Mouse (Mus musculus) heart, adult 8-10 months (tissue): ENCODE results near the gene Ppp2ca. TPM values are rescaled to one million over a fixed set of nuclear protein-coding genes. Genes with fewer than 3 reads are reported as not detected.

ENCODE experiments used
- DNase-seq: peaks from one replicate; pipeline ENCODE4 v3.0.0; 2022; ENCODE audit warnings: low spot score
- total RNA-seq, 4 experiments: library from RNA; stranded (reverse); gene quantifications; 2 replicates each; pipeline ENCODE4 v1.2.4; 2022

Ppp2ca gene
- total RNA-seq = 10 to 100 TPM; 53.3 to 55.1 (median 54.5) TPM

DNA sequence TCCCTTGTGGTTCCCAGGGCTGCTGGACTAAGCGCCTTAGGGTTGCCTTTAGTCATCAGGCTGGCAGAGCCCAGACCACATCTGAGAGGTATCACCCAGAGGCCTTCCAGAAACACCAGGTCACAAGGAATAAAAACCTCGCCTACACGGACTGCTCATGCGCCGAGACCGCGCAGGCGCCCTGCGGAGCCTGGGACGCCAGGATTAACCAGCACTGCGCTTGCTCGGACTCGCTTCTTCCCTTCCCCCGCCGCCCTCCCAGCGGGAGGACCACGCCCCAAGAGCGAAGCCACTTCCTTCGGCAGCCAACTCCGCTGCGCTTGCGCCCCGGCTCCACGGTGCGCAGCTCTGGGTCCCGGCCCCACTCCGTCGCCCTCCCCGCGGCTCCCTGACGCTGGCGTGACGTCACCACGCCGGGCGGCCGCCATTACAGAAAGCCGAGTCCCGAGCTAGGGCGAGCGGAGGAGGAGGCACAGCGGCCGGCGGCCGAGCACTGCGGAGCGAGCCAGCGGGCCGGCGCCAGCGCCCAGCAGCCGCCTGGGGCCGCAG is at the start of gene Ppp2ca:
Ppp2ca (plus strand) TSS at position 284 of the 549 bp plus-strand sequence.
- DNase-seq = peak; percentile 98

DNA sequence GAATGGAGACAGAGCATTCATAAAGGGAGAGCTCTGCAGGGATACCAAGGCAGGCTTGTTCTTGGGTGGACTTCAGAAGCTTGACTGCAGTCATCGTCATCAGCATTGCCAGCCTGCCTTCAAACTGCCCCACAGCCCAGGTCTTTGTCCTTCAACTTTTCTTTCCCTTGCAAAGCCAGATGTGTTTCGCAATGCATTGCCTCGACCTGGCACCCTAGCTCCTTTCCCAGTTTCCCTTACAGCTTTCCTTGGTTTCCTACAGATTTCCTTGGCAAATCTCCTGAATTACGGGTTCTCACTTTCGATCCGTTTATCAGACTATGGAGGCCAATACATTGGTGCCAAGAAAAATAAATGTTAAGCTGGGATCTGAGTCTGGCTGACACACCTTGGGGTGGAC is 45.1 kb upstream of the Ppp2ca start:
- no peak for DNase-seq

- no peak for DNase-seq
These were observed 43.8 kb upstream of the Ppp2ca start for GRCm38 (mm10) chr11:52054728-52055127.

DNA sequence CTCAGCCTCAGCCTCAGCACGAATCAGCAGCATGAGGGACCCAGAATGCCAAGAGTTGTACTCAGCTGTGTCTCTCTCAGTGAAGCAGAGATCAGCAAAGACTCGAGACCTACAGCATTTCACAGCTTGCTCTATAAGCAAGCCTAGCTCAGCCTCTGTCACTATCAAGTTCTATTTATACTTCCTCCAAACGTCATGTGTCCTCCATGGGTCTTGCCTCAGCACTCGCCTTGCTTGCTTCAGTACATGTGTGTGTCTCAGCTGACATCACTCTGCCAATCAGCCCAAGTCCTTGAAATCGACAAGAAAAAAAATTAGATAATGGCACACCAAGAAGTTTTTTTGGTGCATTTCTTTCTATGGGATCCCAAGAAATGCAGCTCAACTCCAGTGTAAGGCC is 42.3 kb upstream of the Ppp2ca start:
- no peak for DNase-seq

GRCm38 (mm10) chr11:52059001-52059400 is 39.5 kb upstream of the Ppp2ca start:
- no peak for DNase-seq

DNA sequence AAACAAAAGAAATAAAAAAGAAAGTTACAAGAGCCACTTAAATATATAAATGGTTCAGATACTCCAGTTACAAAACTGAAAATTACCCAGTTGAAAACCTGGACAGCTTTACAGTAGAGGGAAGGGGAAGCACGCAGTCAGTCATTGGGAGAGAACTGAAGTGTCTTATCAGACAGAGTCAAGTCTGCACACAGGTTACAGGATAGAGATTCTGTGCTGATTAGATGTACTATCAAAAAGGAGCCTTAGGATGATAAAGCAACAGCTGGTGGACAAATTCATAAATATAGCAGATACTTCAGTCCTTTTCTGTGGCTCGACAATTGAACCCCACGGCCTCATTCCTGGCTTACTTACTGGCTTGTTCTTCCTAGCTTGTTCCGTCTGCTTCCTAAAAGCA is 38.2 kb upstream of the Ppp2ca start:
- DNase-seq = no peak

- no peak for DNase-seq
These were observed 36.1 kb upstream of the Ppp2ca start for GRCm38 (mm10) chr11:52062406-52062805.

DNA sequence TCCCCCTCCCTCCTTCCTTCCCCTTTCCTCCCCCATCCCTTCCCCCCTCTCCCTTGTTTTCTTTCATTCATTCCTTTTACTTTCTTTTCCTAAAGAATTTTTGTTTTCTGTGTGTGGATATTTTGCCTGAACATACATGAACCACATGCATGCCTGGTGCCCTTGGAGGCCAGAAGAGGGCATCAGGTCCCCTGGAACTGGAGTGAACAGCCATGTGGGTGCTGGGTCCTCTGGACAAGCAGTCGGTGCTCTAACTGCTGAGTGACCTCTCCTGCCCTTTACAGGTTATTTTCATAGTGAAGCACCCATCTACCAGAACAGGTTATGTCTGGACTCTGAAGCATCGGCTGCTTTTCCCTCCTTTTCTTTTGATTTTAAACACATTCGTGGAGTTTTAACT is 34.1 kb upstream of the Ppp2ca start:
- DNase-seq = no peak

GRCm38 (mm10) chr11:52065841-52066240 is 32.6 kb upstream of the Ppp2ca start:
- no peak for DNase-seq

GRCm38 (mm10) chr11:52071768-52072167 is 26.7 kb upstream of the Ppp2ca start:
- no peak for DNase-seq

DNA sequence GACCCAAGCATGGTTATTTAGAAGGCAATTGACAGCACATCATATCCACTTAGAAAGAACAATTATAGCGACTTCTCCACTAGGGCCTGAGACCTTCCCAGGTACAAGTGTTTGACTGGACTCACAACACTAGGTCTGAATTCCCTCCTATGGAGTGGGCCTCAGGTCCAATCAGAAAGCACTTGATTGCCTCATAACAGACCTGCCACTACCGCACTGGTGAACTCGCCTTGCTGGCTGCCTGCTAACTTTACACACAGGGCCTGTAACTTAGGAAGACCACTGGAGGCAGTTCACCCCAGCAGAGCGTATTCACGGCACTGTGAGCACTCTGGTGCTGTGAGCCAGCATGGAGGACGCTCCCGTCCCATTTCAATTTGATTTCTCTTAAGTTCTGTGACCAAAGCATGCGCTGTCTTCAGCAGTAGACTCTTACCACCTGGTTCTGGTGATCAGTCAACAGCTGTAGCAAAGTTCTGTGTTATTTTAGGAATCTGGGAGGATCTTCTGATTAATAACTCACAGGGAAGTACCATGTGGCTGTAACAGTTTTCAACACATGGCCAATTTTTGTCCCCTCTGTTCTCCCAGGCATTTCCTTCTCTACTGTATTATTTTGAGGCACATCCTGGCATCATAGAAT is 24.8 kb upstream of the Ppp2ca start:
- no peak for DNase-seq

DNA sequence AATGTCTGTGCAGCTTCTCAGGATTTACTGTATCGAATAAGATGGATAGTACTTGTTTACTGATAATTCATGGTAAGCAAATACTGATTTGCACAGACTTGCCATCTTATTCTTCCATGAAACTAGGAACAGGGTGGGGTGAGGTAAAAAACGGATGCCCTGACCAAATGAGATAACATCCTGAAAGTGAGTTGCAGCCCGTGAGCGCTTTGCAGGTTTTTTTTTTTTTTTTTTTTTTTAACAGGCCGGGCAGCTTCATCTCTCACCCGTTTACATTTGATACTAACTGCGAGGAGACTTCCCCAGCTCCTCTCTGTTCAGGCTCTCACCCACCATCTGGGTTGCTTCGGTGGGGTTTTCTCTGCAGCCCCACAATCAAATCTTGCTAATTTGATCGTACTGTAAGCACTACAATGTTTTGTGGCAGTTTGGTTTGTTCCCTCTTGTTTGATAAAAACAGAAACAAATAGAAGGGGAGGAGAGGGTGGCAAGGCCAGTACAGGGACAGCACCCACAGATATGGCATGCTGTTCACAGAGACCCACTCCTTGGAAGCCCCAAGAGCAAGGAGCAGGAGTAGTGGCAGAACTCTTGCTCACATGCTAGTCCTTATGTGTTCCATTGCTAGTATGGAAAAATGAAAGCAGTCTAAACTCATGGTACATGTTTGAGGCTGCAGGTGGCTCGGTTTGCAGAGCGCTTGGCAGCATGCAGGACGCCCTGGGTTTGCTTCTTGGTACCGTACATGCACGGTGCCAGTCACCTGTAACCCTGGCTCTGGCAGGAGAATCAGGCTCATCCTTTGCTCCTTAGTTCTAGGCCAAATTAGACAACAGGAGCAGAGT is 23.6 kb upstream of the Ppp2ca start:
- no peak for DNase-seq

GRCm38 (mm10) chr11:52075794-52076633 is 22.5 kb upstream of the Ppp2ca start:
- no peak for DNase-seq

DNA sequence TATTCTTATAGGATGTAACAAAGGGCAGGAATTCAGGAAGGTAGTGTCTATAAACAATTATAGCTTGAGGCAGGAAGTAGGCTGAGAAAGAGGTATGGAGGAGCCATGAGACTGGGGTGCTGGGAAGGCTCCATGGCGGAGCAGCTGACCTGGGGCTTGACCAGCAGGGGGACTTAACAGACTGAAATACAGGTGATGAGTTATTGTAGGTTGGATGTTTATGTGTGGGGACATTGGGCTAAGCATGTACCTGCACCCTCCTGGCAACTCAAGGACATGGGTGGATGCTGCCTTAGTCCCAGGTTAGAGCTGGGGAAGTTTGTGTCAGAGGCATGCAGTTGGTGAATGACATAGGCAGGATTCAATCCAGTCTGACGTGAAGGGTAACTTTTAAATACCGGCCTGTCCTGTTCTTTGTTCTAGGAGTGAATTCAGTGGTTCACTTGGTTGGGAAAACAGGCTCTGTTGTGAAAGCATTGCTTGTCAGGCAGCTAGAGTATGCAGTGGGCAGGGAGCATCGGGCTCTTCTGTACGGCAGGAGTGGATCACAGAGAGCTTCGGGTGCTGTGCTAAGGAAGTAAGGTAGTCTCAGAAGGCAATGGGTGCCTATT is 21.6 kb upstream of the Ppp2ca start:
- no peak for DNase-seq

- DNase-seq = no peak
These were observed 20.5 kb upstream of the Ppp2ca start for GRCm38 (mm10) chr11:52077939-52078338.

GRCm38 (mm10) chr11:52079978-52080377 is 18.5 kb upstream of the Ppp2ca start:
- DNase-seq = peak; percentile 21

- no peak for DNase-seq
These were observed 17.8 kb upstream of the Ppp2ca start for GRCm38 (mm10) chr11:52080656-52081055.

DNA sequence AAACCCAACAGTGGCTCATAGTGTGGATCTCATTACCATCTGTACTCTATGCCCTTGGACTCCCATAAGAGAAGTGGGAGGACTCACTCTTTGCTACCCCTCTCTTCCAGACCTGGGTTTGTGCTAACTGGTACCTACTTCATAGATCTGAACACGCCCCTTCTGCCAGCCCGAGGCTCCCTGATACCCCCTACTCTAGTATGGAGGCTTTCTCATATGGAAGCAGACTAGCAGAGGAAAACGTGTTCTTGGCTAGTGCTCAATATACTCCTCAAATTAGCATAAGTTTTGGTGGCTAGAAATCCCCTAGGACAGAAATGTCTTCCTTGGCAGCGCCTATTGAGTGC is 12.7 kb upstream of the Ppp2ca start:
- no peak for DNase-seq

DNA sequence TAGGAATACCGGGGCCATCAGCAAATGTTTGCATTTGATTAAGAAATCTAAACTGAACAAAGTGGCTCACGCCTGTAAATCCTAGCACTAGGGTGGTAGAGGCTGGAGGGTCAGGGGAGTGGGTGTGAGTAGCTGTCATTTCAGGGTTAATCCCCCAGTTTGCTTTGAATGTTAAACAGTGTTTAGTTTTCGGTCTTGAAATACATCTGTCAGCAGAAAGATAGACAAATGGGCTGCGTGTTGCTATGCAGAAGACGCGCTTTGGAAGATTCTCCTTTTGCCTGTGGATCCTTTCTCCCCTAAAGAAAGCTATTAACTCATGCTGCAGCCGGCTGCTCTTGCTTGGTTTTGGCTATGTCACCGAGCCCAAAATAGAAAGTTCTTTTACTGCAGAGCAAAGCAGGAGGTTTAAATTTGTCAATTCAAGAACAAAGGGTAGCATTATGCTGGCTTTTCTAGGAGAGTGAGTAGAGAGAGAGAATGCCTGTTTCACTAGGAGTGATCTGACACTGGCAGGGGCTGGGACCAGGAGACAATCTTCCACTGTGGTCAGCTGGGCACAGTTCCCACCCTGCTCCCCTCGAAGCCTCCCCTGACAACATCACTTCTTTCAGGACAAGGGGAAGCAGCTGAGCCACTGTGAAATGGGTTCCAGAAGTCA is 12.1 kb upstream of the Ppp2ca start:
- peak; percentile 16 for DNase-seq

GRCm38 (mm10) chr11:52089291-52089690 is 9.2 kb upstream of the Ppp2ca start:
- no peak for DNase-seq

DNA sequence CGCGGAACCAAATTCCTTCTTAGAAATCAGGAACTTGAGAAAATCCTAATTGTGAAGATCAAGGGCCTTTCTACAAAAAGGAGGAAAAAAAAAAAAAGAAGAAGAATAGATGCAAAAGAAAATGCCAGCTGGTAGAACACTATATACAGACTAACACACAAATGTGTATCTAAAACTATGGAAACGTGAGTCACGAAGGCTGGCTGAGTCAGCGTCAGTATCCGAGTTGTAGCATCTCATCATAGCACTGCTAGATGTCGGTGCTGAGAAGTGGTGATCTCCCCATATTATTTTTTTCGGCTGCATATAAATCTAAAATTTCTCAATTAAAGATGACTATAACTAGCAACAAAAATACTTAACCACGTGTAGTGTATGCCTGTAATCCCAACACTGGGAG is 7.2 kb upstream of the Ppp2ca start:
- no peak for DNase-seq
